Mouse (Mus musculus) brain, embryonic 14.5 days (tissue): ENCODE data around the gene H2-Ke6. TPM values are rescaled to one million over a fixed set of nuclear protein-coding genes. Genes with fewer than 3 reads are reported as not detected.

ENCODE experiments used
- DNase-seq: peaks from one replicate; pipeline ENCODE4 v3.0.0-alpha.2; 2011; ENCODE audit warnings: low read depth
- CTCF ChIP-seq: fragments of 200-500 bp; IDR thresholded peaks from 2 replicates; pipeline ENCODE4 v1.5.1; 2012; ENCODE audit warnings: inconsistent platforms, mild to moderate bottlenecking, moderate library complexity, borderline replicate concordance; ENCODE audit not compliant: insufficient read depth, insufficient read length; ENCODE audit errors: extremely low read depth
- POLR2A ChIP-seq: fragments of 200-500 bp; IDR thresholded peaks from 2 replicates; pipeline ENCODE4 v1.6.1; 2012; ENCODE audit warnings: mild to moderate bottlenecking, inconsistent platforms, borderline replicate concordance; ENCODE audit not compliant: poor library complexity, insufficient read depth, insufficient read length, severe bottlenecking; ENCODE audit errors: extremely low read depth
- polyA plus RNA-seq: library from polyadenylated mRNA; depleted of rRNA; stranded (reverse); fragments of >200 nt; gene quantifications from 2 replicates; pipeline ENCODE4 v1.2.3, GENCODE M21; 2012; rRNA removed

Gene H2-Ke6
- 88.8 and 156 TPM in 2 replicates for polyA plus RNA-seq

GRCm38 (mm10) chr17:34027656-34028223 lies at the start of gene H2-Ke6:
H2-Ke6 (minus strand) TSS chr17:34028060.
- peak; percentile 96 for DNase-seq
- TF ChIP-seq CTCF: peak; percentile 12; the same call in 1 of the 2 replicates
- TF ChIP-seq POLR2A: peak; percentile 28; the same call in 1 of the 2 replicates

- TF ChIP-seq CTCF (peak; percentile 83), POLR2A (no peak)
These were observed 49.7 kb upstream of the H2-Ke6 start for GRCm38 (mm10) chr17:34077549-34077948.

GRCm38 (mm10) chr17:34075271-34075670 lies 47.4 kb upstream of the H2-Ke6 start:
- peak; percentile 66 for DNase-seq
- TF ChIP-seq CTCF (peak; percentile 55; the same call in 1 of the 2 replicates), POLR2A (no peak)

More at GRCm38 (mm10) chr17:34077549-34077948, 49.7 kb upstream of the H2-Ke6 start:
- peak; percentile 86 for DNase-seq

- TF ChIP-seq POLR2A (no peak), CTCF (no peak)
These were observed 44.2 kb upstream of the H2-Ke6 start for GRCm38 (mm10) chr17:34072091-34072490.

GRCm38 (mm10) chr17:34068864-34069263 lies 41.0 kb upstream of the H2-Ke6 start:
- TF ChIP-seq POLR2A (no peak), CTCF (no peak)

More at GRCm38 (mm10) chr17:34072091-34072490, 44.2 kb upstream of the H2-Ke6 start:
- DNase-seq: no peak

GRCm38 (mm10) chr17:34057224-34057623 lies 29.4 kb upstream of the H2-Ke6 start:
- no peak for DNase-seq
- no peak for TF ChIP-seq CTCF
- no peak for TF ChIP-seq POLR2A

More at GRCm38 (mm10) chr17:34068864-34069263, 41.0 kb upstream of the H2-Ke6 start:
- DNase-seq: no peak

GRCm38 (mm10) chr17:34047404-34048050 lies 19.7 kb upstream of the H2-Ke6 start:
- TF ChIP-seq CTCF: no peak
- no peak for TF ChIP-seq POLR2A
- DNase-seq: no peak

GRCm38 (mm10) chr17:34045941-34046340 lies 18.1 kb upstream of the H2-Ke6 start:
- TF ChIP-seq CTCF (no peak), POLR2A (no peak)
- DNase-seq: no peak

GRCm38 (mm10) chr17:34039562-34040450 lies 11.9 kb upstream of the H2-Ke6 start:
- DNase-seq: peak; percentile 26
- TF ChIP-seq CTCF (no peak), POLR2A (no peak)

GRCm38 (mm10) chr17:34038878-34039561 lies 11.2 kb upstream of the H2-Ke6 start, which contains the start of gene Col11a2:
Col11a2 (plus strand) TSS chr17:34039437.
- DNase-seq: peak; percentile 60
- TF ChIP-seq POLR2A (no peak), CTCF (peak; percentile 1; the same call in 1 of the 2 replicates)
